Mouse (Mus musculus) R1 (cell line): ENCODE data around the gene Des.

Experiments
- DNase-seq: peaks from one replicate; pipeline ENCODE4 v3.0.0-alpha.2; 2018; ENCODE audit warnings: low read depth, low spot score

Des gene

GRCm38 (mm10) chr1:75347279-75347678 lies 12.8 kb upstream of the Des start:
- DNase-seq: no peak

- DNase-seq: no peak
Measured at GRCm38 (mm10) chr1:75349275-75349674, 10.9 kb upstream of the Des start.

- no peak for DNase-seq
Measured at GRCm38 (mm10) chr1:75357261-75357660, 2.9 kb upstream of the Des start.

- DNase-seq: no peak
Measured at GRCm38 (mm10) chr1:75358009-75358408, 2.1 kb upstream of the Des start.

GRCm38 (mm10) chr1:75359346-75359745 lies 783 bp upstream of the Des start:
- no peak for DNase-seq

GRCm38 (mm10) chr1:75361123-75361522 lies 994 bp downstream of the Des start:
- no peak for DNase-seq

- DNase-seq: peak; percentile 86
Measured at GRCm38 (mm10) chr1:75361750-75362149, 1.6 kb downstream of the Des start.

- DNase-seq: no peak
Measured at GRCm38 (mm10) chr1:75363868-75364267, 3.7 kb downstream of the Des start.

GRCm38 (mm10) chr1:75365510-75366137 lies 5.5 kb downstream of the Des start:
- no peak for DNase-seq

- DNase-seq: peak; percentile 36
Measured at GRCm38 (mm10) chr1:75369360-75369983, 9.3 kb downstream of the Des start.

- DNase-seq: no peak
Measured at GRCm38 (mm10) chr1:75369984-75370660, 10.0 kb downstream of the Des start.

GRCm38 (mm10) chr1:75371317-75372095 lies 11.4 kb downstream of the Des start:
- peak; percentile 31 for DNase-seq

GRCm38 (mm10) chr1:75372450-75372849 lies 12.3 kb downstream of the Des start:
- no peak for DNase-seq

- DNase-seq: no peak
Measured at GRCm38 (mm10) chr1:75373276-75373675, 13.1 kb downstream of the Des start.

GRCm38 (mm10) chr1:75374950-75375936 lies 15.1 kb downstream of the Des start, which contains the start of gene Speg:
Gene Speg (plus strand): TSS chr1:75375297.
- no peak for DNase-seq

- DNase-seq: no peak
Measured at GRCm38 (mm10) chr1:75379196-75379595, 19.1 kb downstream of the Des start.

GRCm38 (mm10) chr1:75379931-75380330 lies 19.8 kb downstream of the Des start:
- no peak for DNase-seq

- DNase-seq: peak; percentile 71
Measured at GRCm38 (mm10) chr1:75380951-75381350, 20.8 kb downstream of the Des start.

- DNase-seq: peak; percentile 63
Measured at GRCm38 (mm10) chr1:75381482-75382355, 21.6 kb downstream of the Des start.
